21 mouse cellular contexts compared by ENCODE assay signal in the genomic region with DNA sequence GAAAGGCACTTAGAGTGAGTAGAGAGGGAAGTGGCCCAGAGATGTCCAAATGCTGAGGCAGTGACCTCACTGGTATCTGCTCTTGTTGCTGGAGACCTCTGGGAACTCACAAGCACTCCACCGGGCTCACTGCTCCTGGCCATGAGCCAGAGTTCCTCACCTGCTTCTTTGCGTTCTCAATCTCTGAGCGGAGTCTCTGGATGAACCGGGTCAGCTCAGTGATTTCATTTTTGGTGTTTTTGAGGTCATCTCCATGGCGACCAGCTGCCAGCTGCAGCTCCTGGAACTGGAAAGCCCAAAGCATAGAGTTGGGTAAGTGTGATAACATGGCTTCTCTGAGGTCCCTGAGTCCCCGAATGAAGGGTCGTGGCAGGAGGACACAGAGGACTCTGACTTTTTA. TPM values are rescaled to one million over a fixed set of nuclear protein-coding genes. Genes with fewer than 3 reads are reported as not detected.
"Had no signal": no experiment of that assay in that cellular context is flagged by ENCODE, and none has a peak within 500 bp of the region (broad histone marks: within the 10 kb centered on the region; RNA-seq: fewer than 3 reads in every experiment).

No protein-coding gene starts in this region.

- H3K9ac ChIP-seq: limb, embryonic 15.5 days; liver, embryonic 12.5 days; midbrain, embryonic 15.5 days; neural tube, embryonic 13.5 days had no signal

- H3K4me3 ChIP-seq: limb, embryonic 15.5 days; liver, embryonic 12.5 days; midbrain, embryonic 10.5 days; midbrain, embryonic 15.5 days; neural tube, embryonic 13.5 days had no signal

- H3K36me3 ChIP-seq: limb, embryonic 15.5 days; liver, embryonic 12.5 days; midbrain, embryonic 10.5 days; midbrain, embryonic 15.5 days; neural tube, embryonic 13.5 days had no signal

- H3K27ac ChIP-seq: limb, embryonic 15.5 days; liver, embryonic 12.5 days; midbrain, embryonic 10.5 days; midbrain, embryonic 15.5 days; neural tube, embryonic 13.5 days; stomach, postnatal 0 days had no signal

- H3K9me3 ChIP-seq: limb, embryonic 15.5 days; liver, embryonic 12.5 days; midbrain, embryonic 10.5 days; midbrain, embryonic 15.5 days; neural tube, embryonic 13.5 days had no signal

- H3K27me3 ChIP-seq: midbrain, embryonic 15.5 days had no signal

- H3K4me2 ChIP-seq: limb, embryonic 15.5 days; liver, embryonic 12.5 days; midbrain, embryonic 15.5 days; neural tube, embryonic 13.5 days had no signal

- DNase-seq: kidney, adult 8-10 months; kidney, postnatal 25 days; layer of hippocampus, postnatal 36 days; right cerebral cortex, adult 18-20 months; right cerebral cortex, postnatal 25 days; thymus, postnatal 14 days had no signal

- ATAC-seq: intestine, embryonic 16.5 days; liver, embryonic 12.5 days; midbrain, embryonic 15.5 days had no signal

- H3K4me1 ChIP-seq: liver, embryonic 12.5 days; midbrain, embryonic 10.5 days; midbrain, embryonic 15.5 days; neural tube, embryonic 13.5 days had no signal

RNA-seq across cellular contexts. Expression of a gene that starts 5.1 kb away (rescaled TPM):
- total RNA-seq: layer of hippocampus, postnatal 36 days; left cerebral cortex, adult 8-10 months; left cerebral cortex, postnatal 25 days; megakaryocyte, adult 5-6 weeks had no signal
- polyA plus RNA-seq: intestine, embryonic 16.5 days; kidney, embryonic 16.5 days; limb, embryonic 11.5 days; limb, embryonic 15.5 days; liver, embryonic 12.5 days; liver, embryonic 16.5 days; lung, embryonic 16.5 days; midbrain, embryonic 10.5 days; neural tube, embryonic 13.5 days; small intestine, adult 2 months; stomach, postnatal 0 days had no signal

RNA-seq across cellular contexts. Expression of a gene that starts 25.1 kb away (rescaled TPM):
- total RNA-seq: left cerebral cortex, adult 8-10 months; left cerebral cortex, postnatal 25 days; megakaryocyte, adult 5-6 weeks had no signal

RNA-seq across cellular contexts. Expression of a gene that starts 43.7 kb away (rescaled TPM):
- total RNA-seq: layer of hippocampus, postnatal 36 days; left cerebral cortex, adult 8-10 months; left cerebral cortex, postnatal 25 days; megakaryocyte, adult 5-6 weeks had no signal
- polyA plus RNA-seq: limb, embryonic 11.5 days; liver, embryonic 12.5 days; liver, embryonic 16.5 days; midbrain, embryonic 10.5 days; neural tube, embryonic 13.5 days; small intestine, adult 2 months had no signal

RNA-seq across cellular contexts. Expression of a gene that starts 48.5 kb away (rescaled TPM):
- total RNA-seq: layer of hippocampus, postnatal 36 days; left cerebral cortex, adult 8-10 months; left cerebral cortex, postnatal 25 days; megakaryocyte, adult 5-6 weeks had no signal
- polyA plus RNA-seq: intestine, embryonic 16.5 days; kidney, embryonic 16.5 days; limb, embryonic 11.5 days; liver, embryonic 12.5 days; liver, embryonic 16.5 days; lung, embryonic 16.5 days; midbrain, embryonic 10.5 days; midbrain, embryonic 15.5 days; neural tube, embryonic 13.5 days; small intestine, adult 2 months; stomach, postnatal 0 days had no signal

RNA-seq across cellular contexts. Expression of a gene that starts 57.7 kb away (rescaled TPM):
- total RNA-seq: layer of hippocampus, postnatal 36 days; left cerebral cortex, adult 8-10 months; left cerebral cortex, postnatal 25 days; megakaryocyte, adult 5-6 weeks had no signal
- polyA plus RNA-seq: intestine, embryonic 16.5 days; kidney, embryonic 16.5 days; limb, embryonic 11.5 days; liver, embryonic 12.5 days; liver, embryonic 16.5 days; lung, embryonic 16.5 days; midbrain, embryonic 10.5 days; midbrain, embryonic 15.5 days; neural tube, embryonic 13.5 days had no signal
